Mouse (Mus musculus) induced T-regulatory cell, adult 2 months (primary cell): ENCODE data around the gene Nek9.

Source experiments
- DNase-seq: peaks from one replicate; pipeline ENCODE4 v3.0.0-alpha.2; 2012; ENCODE audit warnings: low read depth

Nek9 gene

GRCm38 (mm10) chr12:85263190-85263589 is 76.0 kb downstream of the Nek9 start:
- no peak for DNase-seq

- no peak for DNase-seq
Observed at GRCm38 (mm10) chr12:85262489-85262888, 76.7 kb downstream of the Nek9 start.

DNA sequence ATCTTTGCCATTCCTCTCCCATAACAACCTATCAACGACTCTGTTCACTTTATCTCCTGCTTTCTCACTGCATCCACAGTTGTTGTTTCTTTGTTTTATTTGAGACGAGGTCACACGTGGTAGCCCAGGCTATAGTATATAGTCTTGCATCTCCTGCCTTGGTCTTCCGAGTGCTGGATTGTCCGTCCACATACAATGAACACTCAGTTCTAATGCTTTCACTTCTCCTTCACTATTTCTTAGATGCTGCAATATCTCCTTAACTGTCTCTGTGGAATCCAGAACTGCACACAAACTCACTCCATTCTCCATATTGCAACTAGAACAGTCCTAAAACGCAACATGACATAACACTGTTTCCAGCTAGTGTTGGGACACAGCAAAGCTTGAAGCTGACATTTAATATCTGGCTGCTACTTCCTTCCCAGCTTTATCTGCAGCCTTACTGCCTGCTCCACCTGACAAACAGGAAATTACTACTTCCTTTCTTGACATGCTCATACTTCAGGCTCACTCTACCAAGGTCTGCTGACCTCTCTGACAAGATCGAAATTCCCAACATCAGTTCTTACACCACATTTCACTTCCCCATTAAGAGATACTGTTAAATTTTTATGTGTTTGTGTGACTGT is 82.0 kb downstream of the Nek9 start:
- peak; percentile 54 for DNase-seq

GRCm38 (mm10) chr12:85256074-85256751 is 82.9 kb downstream of the Nek9 start:
- no peak for DNase-seq

GRCm38 (mm10) chr12:85252083-85252482 is 87.1 kb downstream of the Nek9 start:
- DNase-seq, result no peak
